Mouse (Mus musculus) left cerebral cortex, adult 2 months (tissue): ENCODE measurements around the gene S100a3. TPM values are rescaled to one million over a fixed set of nuclear protein-coding genes. Genes with fewer than 3 reads are reported as not detected.
A peak's percentile ranks its signal among the peaks of the same experiment; 100 is the strongest.

Experiments used
- DNase-seq, 2 experiments: peaks; one replicate each; pipeline ENCODE4 v3.0.0; 2021 to 2022; ENCODE audit warnings: low spot score in 2 of 2, mixed read lengths in 1 of 2; ENCODE audit errors: extremely low spot score in 1 of 2
- H3K27ac ChIP-seq: fragments of 200-600 bp; 2 replicates; pipeline ENCODE4 v1.8.1; 2022
- H3K4me3 ChIP-seq: fragments of 200-600 bp; 2 replicates; pipeline ENCODE4 v1.8.1; 2022
- CTCF ChIP-seq: fragments of 200-600 bp; IDR thresholded peaks from 2 replicates; pipeline ENCODE4 v1.8.1; 2022; ENCODE audit warnings: antibody characterized with exemption, mild to moderate bottlenecking, moderate library complexity
- intact Hi-C: fragments of 180-260 bp; cut with DNase I; formaldehyde crosslinking; loops from one replicate; pipeline ENCODE4 v1.15.1; 2025
- total RNA-seq, 2 experiments: library from RNA; stranded (reverse); gene quantifications; 2 replicates each; pipeline ENCODE4 v1.2.3; 2021

S100a3 gene
- total RNA-seq, 2 experiments from 2014 or later, result 0.56 to 0.81 TPM

- no peak for DNase-seq
- TF ChIP-seq CTCF, result no peak
- Histone ChIP-seq H3K4me3 (no peak overlapping the region), H3K27ac (no peak overlapping the region)
- intact Hi-C loops, result no loop called here
Measured at GRCm38 (mm10) chr3:90595556-90595955, 35.2 kb downstream of the S100a3 start.

- H3K27ac ChIP-seq, result no peak overlapping the region
- intact Hi-C loops, result no loop called here
- no peak for TF ChIP-seq CTCF
- DNase-seq, result no peak
- no peak overlapping the region for H3K4me3 ChIP-seq
Measured at GRCm38 (mm10) chr3:90596810-90597209, 36.4 kb downstream of the S100a3 start.

GRCm38 (mm10) chr3:90597736-90598135 is 37.4 kb downstream of the S100a3 start:
- intact Hi-C loops, result no loop called here
- DNase-seq, result no peak
- Histone ChIP-seq H3K4me3 (no peak overlapping the region), H3K27ac (no peak overlapping the region)
- no peak for TF ChIP-seq CTCF

- DNase-seq, result no peak
- no peak for TF ChIP-seq CTCF
- H3K27ac ChIP-seq, result no peak overlapping the region
- H3K4me3 ChIP-seq, result no peak overlapping the region
- intact Hi-C loops, result no loop called here
Measured at GRCm38 (mm10) chr3:90598212-90598611, 37.8 kb downstream of the S100a3 start.

GRCm38 (mm10) chr3:90599401-90599800 is 39.0 kb downstream of the S100a3 start:
- Histone ChIP-seq H3K27ac (no peak overlapping the region), H3K4me3 (no peak overlapping the region)
- no peak for DNase-seq
- intact Hi-C loops, result no loop called here
- TF ChIP-seq CTCF, result no peak

GRCm38 (mm10) chr3:90600036-90600435 is 39.7 kb downstream of the S100a3 start:
- Histone ChIP-seq H3K4me3 (no peak overlapping the region), H3K27ac (no peak overlapping the region)
- no peak for TF ChIP-seq CTCF
- no peak for DNase-seq
- intact Hi-C loops, result no loop called here

- H3K27ac ChIP-seq, result no peak overlapping the region
- DNase-seq, result no peak
- intact Hi-C loops, result no loop called here
- no peak overlapping the region for H3K4me3 ChIP-seq
- TF ChIP-seq CTCF, result no peak
Measured at GRCm38 (mm10) chr3:90600458-90601195, 40.2 kb downstream of the S100a3 start.

- Histone ChIP-seq H3K4me3 (no peak within 1 kb of the TSS), H3K27ac (no peak within 1 kb of the TSS)
- TF ChIP-seq CTCF, result no peak
- DNase-seq, result no peak
- intact Hi-C loops, result no loop called here
Measured at GRCm38 (mm10) chr3:90601486-90602110, 41.2 kb downstream of the S100a3 start, which contains the start of gene Gm42674. Gene Gm42674, plus strand, starts transcription at chr3:90601904.

- intact Hi-C loops, result loop anchor here (2.0 kb wide), 1 partner anchor 17 kb away; no protein-coding TSS in a partner anchor
- no peak for TF ChIP-seq CTCF
- no peak within 1 kb of the TSS for H3K4me3 ChIP-seq
- no peak for DNase-seq
- peak within 1 kb of the TSS; percentile 46; the same call in 1 of the 2 replicates for H3K27ac ChIP-seq
Measured at GRCm38 (mm10) chr3:90603623-90604022, 43.2 kb downstream of the S100a3 start, which contains the start of gene S100a4. Gene S100a4, plus strand, starts transcription at chr3:90603771.

- intact Hi-C loops, result loop anchor here (2.0 kb wide), 1 partner anchor 18 kb away; no protein-coding TSS in a partner anchor
- H3K27ac ChIP-seq, result peak overlapping the region; percentile 46; the same call in 1 of the 2 replicates
- no peak for TF ChIP-seq CTCF
- DNase-seq, result peak; percentile 69 to 72
- H3K4me3 ChIP-seq, result no peak overlapping the region
Measured at GRCm38 (mm10) chr3:90604416-90604815, 44.0 kb downstream of the S100a3 start.

GRCm38 (mm10) chr3:90605049-90605448 is 44.7 kb downstream of the S100a3 start:
- intact Hi-C loops, result loop anchor here (2.0 kb wide), 1 partner anchor 18 kb away; no protein-coding TSS in a partner anchor
- no peak overlapping the region; the same call in 1 of the 2 replicates for H3K27ac ChIP-seq

GRCm38 (mm10) chr3:90605736-90606135 is 45.4 kb downstream of the S100a3 start:
- H3K27ac ChIP-seq, result no peak overlapping the region
- TF ChIP-seq CTCF, result no peak
- no peak for DNase-seq
- intact Hi-C loops, result loop anchor here (2.0 kb wide), 1 partner anchor 19 kb away; no protein-coding TSS in a partner anchor
- H3K4me3 ChIP-seq, result no peak overlapping the region

More at GRCm38 (mm10) chr3:90605049-90605448, 44.7 kb downstream of the S100a3 start:
- no peak overlapping the region for H3K4me3 ChIP-seq
- no peak for TF ChIP-seq CTCF
- no peak for DNase-seq
